Mouse (Mus musculus): ENCODE data around the gene Tulp4. TPM values are rescaled to one million over a fixed set of nuclear protein-coding genes. Genes with fewer than 3 reads are reported as not detected.

The Tulp4 gene
- total RNA-seq (2023), result 104 TPM

GRCm38 (mm10) chr17:6106361-6107014, at the start of gene Tulp4:
TSS of gene Tulp4 (plus strand) at chr17:6106437.

DNA sequence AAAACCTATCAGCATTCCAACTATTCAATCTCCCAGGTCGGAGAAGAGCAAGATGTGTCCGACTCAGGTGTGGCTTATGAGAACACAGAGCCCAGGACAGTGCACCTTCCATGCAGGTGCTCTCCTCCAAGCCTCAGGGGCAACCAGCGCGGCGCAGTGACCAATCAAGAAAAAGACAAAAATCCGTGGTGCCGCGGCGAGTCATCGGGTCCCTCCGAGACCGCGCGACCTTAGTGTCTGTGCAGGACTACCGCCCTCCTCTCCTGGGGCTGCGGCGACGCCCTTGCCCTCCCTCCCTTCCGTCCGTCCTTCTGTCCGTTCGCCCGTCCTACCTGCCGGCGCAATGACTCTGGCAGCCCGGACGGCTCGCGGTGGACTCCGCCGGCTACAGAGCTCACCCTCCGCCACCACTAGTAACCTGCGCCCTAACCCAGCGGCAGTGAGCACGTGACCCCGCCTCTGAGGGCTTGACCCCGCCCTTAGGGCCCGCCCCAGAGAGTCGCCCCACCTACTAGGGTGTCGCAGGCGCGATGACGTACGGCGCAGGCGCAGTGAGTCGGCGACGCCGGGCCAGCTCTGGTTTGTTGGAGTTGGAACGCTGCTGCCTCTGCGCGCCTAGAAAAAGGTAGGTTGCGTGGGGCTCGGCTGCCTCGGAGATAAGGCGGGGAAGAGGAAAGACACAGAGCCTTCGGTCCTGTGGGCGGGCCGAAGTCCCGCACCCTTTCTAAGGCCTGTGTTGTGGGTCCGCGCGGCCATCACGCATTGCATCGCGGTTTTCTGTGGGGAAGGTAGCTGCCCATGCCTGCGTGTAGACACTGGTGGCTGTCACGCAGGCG, 26.7 kb upstream of the Tulp4 start, which contains the start of the genes Serac1 and Gtf2h5:
Gene Serac1 (minus strand): TSS at position 455 of the 836 bp plus-strand sequence.
Gene Gtf2h5 (plus strand): TSS at position 500 of the 836 bp plus-strand sequence.

DNA sequence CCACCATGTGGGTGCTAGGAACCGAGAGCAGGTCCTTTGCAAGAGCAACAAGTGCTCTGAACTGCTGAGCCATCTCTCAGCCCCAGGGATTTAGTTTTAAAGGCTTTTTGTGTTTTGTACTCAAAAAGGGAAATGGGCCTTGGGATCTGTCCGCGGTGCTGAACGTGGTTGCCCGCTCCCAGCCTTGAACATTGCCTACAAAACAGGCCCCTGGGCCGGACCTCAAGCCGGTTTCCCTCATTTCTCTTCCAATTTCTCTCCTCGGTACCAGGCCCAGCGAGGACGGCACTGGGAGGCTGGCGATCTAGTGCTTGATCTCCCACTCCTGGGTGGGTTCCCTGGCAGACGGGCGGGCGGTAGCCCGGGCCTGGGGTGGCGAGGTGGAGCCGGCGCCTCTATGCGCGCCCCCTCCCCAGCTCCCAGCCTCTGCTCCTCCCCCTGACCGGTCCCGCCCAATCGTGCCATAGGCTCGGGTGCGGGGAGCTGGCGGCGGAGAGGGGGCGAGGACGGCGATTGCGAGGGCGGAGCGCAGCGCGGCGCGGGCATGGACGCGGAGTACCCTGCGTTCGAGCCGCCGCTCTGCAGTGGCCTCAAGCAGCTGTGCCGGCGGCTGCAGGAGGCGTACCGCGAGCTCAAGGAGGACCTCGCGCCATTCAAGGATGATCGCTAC, 150.3 kb downstream of the Tulp4 start, which contains the start of gene Tmem181a:
Gene Tmem181a (plus strand): TSS at position 461 of the 670 bp plus-strand sequence.

Other genes with a start within 250 kb of the Tulp4 start
- gene Synj2, start 165.2 kb upstream of the Tulp4 start, total RNA-seq (2023), result 21.5 TPM
- gene Serac1, start 26.7 kb upstream of the Tulp4 start, total RNA-seq (2023), result 8.5 TPM
- 47.3 TPM for gene Gtf2h5, start 26.7 kb upstream of the Tulp4 start, total RNA-seq (2023)
- 8.0 TPM for gene Tmem181a, start 150.4 kb downstream of the Tulp4 start, total RNA-seq (2023)
- gene Dynlt1a, start 211.1 kb downstream of the Tulp4 start, total RNA-seq (2023), result 8.1 TPM

All from CD4-positive naive resting alpha-beta T cell, adult 57 days (primary cell).